Mouse (Mus musculus): ENCODE measurements around the gene 4933428M09Rik. TPM values are rescaled to one million over a fixed set of nuclear protein-coding genes. Genes with fewer than 3 reads are reported as not detected.

4933428M09Rik gene
- total RNA-seq (2023), result not detected

DNA sequence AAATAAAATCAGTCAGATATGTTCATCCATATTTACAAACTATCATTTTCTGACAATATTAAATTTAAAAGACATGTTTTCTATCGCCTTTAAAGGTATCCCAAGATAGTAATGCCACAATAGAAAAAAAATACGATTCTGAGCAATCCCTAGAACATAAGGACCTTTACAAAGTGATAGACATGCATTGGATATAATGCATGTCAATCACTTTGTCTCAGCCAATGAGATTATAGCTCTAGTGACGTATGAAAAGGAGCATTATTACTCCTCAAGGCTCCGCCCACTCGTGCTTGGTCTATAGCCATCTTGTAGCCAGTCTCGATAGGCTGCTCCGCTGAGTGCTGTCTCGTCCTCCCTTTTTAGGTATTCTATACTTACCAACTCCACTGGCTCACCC, at the start of gene 4933428M09Rik:
Gene 4933428M09Rik, plus strand, starts transcription at position 301 of the 400 bp plus-strand sequence.

DNA sequence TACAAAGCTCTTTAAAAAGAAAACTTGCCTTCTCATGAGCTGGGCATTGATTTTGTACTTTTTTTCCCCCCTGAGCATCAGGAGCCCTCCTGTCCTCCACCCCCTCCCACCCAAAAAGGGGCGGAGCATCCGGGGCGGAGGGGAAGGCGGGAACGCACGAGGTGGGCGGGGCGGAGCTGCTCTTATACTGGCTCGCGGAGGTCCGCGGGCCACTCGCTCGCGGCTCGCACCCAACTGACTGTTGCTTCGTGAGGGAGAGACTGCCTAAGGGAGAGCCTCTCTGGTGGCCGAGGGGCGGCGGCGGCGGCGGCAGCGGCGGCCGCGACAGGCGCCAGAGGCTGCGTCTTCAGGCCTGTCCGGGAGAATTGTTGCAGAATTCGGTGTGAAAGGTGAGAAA, 30.8 kb downstream of the 4933428M09Rik start, which contains the start of gene Mum1l1:
Gene Mum1l1, plus strand, starts transcription at position 214 of the 397 bp plus-strand sequence.

Other genes with a start within 250 kb of the 4933428M09Rik start
- not detected for gene Serpina7, start 94.0 kb upstream of the 4933428M09Rik start, total RNA-seq (2023)
- not detected for gene 4930513O06Rik, start 93.0 kb upstream of the 4933428M09Rik start, total RNA-seq (2023)
- gene Mum1l1, start 30.8 kb downstream of the 4933428M09Rik start, total RNA-seq (2023), result not detected
- gene Trap1a, start 154.5 kb downstream of the 4933428M09Rik start, total RNA-seq (2023), result not detected

Measured in CD8-positive naive resting alpha-beta T cell, adult 57 days (primary cell).